19 mouse cellular contexts compared by ENCODE assay signal in genomic region chr5:122698701-122699060, GRCm38 (mm10). TPM values are rescaled to one million over a fixed set of nuclear protein-coding genes. Genes with fewer than 3 reads are reported as not detected.
DNase-seq lines count a peak whose midpoint lies in the region; ATAC-seq lines count a peak whose summit lies in the region.
"Had no signal": no experiment of that assay in that cellular context is flagged by ENCODE, and none has a peak within 500 bp of the region (broad histone marks: within the 10 kb centered on the region; RNA-seq: fewer than 3 reads in every experiment).

No protein-coding gene starts in this region.

- H3K36me3 ChIP-seq in erythroblast, embryonic 14.5 days (ENCODE audit: control insufficient read depth), result no peaks in the 10 kb centered on the region
- H3K36me3 ChIP-seq: neural tube, embryonic 12.5 days had no signal

- peaks cover 53% of the 10 kb centered on the region for H3K4me1 ChIP-seq in erythroblast, embryonic 14.5 days (ENCODE audit: control insufficient read depth)
- H3K4me1 ChIP-seq in brown adipose tissue, adult 24 weeks (ENCODE audit: control insufficient read depth, insufficient read depth, insufficient read length, low read length), result no peaks in the 10 kb centered on the region

- H3K27ac ChIP-seq in brown adipose tissue, adult 24 weeks (replicated peaks; ENCODE audit: low read depth, low read length), result peak overlapping the region; percentile 32; the same call in 1 of the 2 replicates
- H3K27ac ChIP-seq: macrophage; neural tube, embryonic 12.5 days had no signal

- no peak for ATAC-seq in erythroblast, adult 5-6 weeks (replicated peaks; ENCODE audit: low FRiP score, poor library complexity, severe bottlenecking)
- ATAC-seq in megakaryocyte, adult 5-6 weeks (ENCODE audit: poor library complexity, severe bottlenecking), result peak; percentile 30; the same call in 1 of the 2 replicates
- ATAC-seq: midbrain, embryonic 16.5 days had no signal

- H3K4me3 ChIP-seq in erythroblast, embryonic 14.5 days (replicated peaks), result peak overlapping the region; percentile 2
- no peak overlapping the region for H3K4me3 ChIP-seq in brown adipose tissue, adult 24 weeks (ENCODE audit: insufficient read depth, low read depth, low read length)
- H3K4me3 ChIP-seq: neural tube, embryonic 12.5 days had no signal

- no peaks in the 10 kb centered on the region for H3K9me3 ChIP-seq in erythroblast, embryonic 14.5 days (ENCODE audit: control insufficient read depth, low read length)
- H3K9me3 ChIP-seq: neural tube, embryonic 12.5 days had no signal

- intact Hi-C loops in left cerebral cortex, postnatal 36 days (cut with DNase I), result no loop called here

- peak; percentile 50 for DNase-seq in lung, postnatal 25 days (ENCODE audit: low spot score)
- DNase-seq in lung, adult 18-20 months, result no peak
- DNase-seq in urinary bladder, postnatal 36 days (ENCODE audit: low spot score in 2 of 2), result no peak
- DNase-seq in left cerebral cortex, postnatal 36 days (ENCODE audit: low spot score in 2 of 2), result no peak
- DNase-seq: adrenal gland, adult 8-10 months; cerebellum, adult 9-11 months; embryo, embryonic 11 days; heart, postnatal 14 days; kidney, postnatal 14 days; layer of hippocampus, adult 9-11 months; left cerebral cortex, postnatal 4 days; spleen, adult 18-20 months had no signal

- no peaks in the 10 kb centered on the region for H3K27me3 ChIP-seq in erythroblast, embryonic 14.5 days (ENCODE audit: control insufficient read depth)
- H3K27me3 ChIP-seq: neural tube, embryonic 12.5 days had no signal

RNA-seq across cellular contexts. Expression of gene P2rx4, which starts 8.7 kb away (rescaled TPM):
- polyA plus RNA-seq in erythroblast, embryonic 14.5 days (2012), result 0.03 and 0.24 TPM in 2 replicates
- 7.9 and 20.8 TPM in 2 replicates for total RNA-seq in erythroblast, adult 5-6 weeks (2015; ENCODE audit: low replicate concordance)
- 5.0 and 8.6 TPM in 2 replicates for total RNA-seq in erythroblast, adult 5-6 weeks (2017; ENCODE audit: low replicate concordance)
- polyA plus RNA-seq in brown adipose tissue, adult 24 weeks (2012; ENCODE audit: insufficient read depth, insufficient read length, missing spikeins), result 23.7 and 29.2 TPM in 2 replicates
- 29.9 and 34.3 TPM in 2 replicates for total RNA-seq in megakaryocyte, adult 5-6 weeks (2015)
- total RNA-seq in megakaryocyte, adult 5-6 weeks (2017), result 19.6 and 25.2 TPM in 2 replicates
- 10 to 100 TPM; 19.2 to 19.3 TPM for total RNA-seq in left cerebral cortex, postnatal 36 days (2021)

RNA-seq across cellular contexts. Expression of gene P2rx7, which starts 55.0 kb away (rescaled TPM):
- not detected in 2 replicates for polyA plus RNA-seq in erythroblast, embryonic 14.5 days (2012)
- 2.1 and 2.9 TPM in 2 replicates for total RNA-seq in erythroblast, adult 5-6 weeks (2015; ENCODE audit: low replicate concordance)
- 1.8 and 2.1 TPM in 2 replicates for total RNA-seq in erythroblast, adult 5-6 weeks (2017; ENCODE audit: low replicate concordance)
- 1.5 and 1.6 TPM in 2 replicates for polyA plus RNA-seq in brown adipose tissue, adult 24 weeks (2012; ENCODE audit: insufficient read depth, insufficient read length, missing spikeins)
- 35.5 and 35.6 TPM in 2 replicates for total RNA-seq in megakaryocyte, adult 5-6 weeks (2015)
- total RNA-seq in megakaryocyte, adult 5-6 weeks (2017), result 61.2 and 76.5 TPM in 2 replicates
- 1 to 10 TPM; 8.0 to 8.8 TPM for total RNA-seq in left cerebral cortex, postnatal 36 days (2021)
